Mouse (Mus musculus) left cerebral cortex, postnatal 4 days (tissue): ENCODE data around the gene Ntng2. TPM values are rescaled to one million over a fixed set of nuclear protein-coding genes. Genes with fewer than 3 reads are reported as not detected.

Source experiments
- DNase-seq: peaks from one replicate; pipeline ENCODE4 v3.0.0-alpha.2; 2022
- intact Hi-C: fragments of 180-260 bp; cut with DNase I; formaldehyde crosslinking; loops from one replicate; pipeline ENCODE4 v1.15.1; 2025
- total RNA-seq, 2 experiments: library from RNA; stranded (reverse); gene quantifications; 2 replicates each; pipeline ENCODE4 v1.2.3; 2021

Gene Ntng2
- total RNA-seq, result 100 to 1,000 TPM; 140 to 149 TPM

DNA sequence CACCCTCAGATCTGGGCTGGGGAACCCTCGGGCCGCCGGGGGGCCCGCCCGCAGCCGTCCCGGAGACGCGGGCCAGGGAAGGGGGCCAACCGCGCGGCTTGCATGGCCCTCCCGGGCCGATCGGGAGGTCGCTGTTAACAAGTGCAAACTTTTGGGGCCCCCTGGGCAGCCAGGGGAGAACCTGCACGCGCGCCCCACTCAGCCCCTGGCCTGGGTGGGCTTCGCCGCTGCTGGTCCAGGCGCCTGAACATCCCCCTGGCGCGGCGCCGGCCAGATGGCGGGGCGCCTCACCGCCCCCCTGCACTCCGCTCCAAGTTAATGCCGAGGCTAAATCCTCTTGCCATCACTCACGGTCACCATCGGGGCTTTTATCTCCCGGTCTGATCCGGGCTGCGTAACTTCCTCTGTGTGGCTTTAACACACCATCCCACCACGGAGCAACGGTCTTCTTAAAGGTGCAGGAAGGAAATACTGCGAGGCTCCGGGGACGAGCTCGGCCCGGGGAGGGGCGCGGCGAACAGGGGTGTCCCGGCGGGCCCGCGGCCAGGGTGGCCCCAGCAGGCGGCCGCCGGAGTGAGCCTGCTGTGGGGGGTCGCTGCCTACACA is at the start of gene Ntng2:
Gene Ntng2 (minus strand): TSS at position 407 of the 606 bp plus-strand sequence.
- intact Hi-C loops, result no loop called here
- DNase-seq, result peak; percentile 38

DNA sequence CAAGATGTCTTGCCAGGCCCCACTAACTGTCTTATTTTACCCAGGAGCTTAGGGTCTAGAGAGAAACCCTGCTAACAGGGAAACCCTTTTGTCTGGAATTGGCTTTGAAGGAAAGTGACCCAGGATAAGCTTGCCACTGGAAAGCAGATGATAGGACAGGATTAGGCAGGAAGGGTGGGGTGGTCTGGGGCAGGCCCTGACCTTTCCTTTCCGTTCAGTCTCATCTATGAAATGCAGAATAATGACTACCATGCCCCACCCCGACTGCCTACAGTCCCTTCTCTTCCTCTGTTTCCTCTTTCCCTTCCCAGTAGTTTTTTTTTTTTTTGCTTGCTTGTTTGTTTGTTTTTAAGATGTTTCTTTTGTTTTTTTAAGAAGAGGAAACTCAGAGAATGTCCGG is 42.8 kb upstream of the Ntng2 start:
- intact Hi-C loops, result no loop called here
- no peak for DNase-seq

DNA sequence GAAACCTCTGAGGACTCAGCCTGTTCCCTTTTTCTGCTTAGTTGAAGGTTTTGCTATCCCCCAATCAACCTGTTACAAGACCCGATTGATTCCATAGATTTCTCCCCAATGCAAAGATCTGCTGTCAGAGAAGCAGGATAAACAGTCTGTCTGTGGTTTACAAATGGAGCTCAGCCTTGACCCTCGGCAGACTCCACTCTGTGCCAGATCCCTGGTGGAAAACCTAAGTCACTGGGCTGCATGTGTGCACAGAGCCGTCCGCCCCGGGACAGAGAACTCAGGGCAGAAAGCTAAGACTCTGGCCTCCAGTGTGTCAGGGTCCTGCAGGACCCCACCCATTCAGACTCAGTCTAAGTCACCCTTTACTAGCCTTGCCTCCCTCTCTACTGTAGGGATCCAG is 34.8 kb upstream of the Ntng2 start:
- intact Hi-C loops, result no loop called here
- no peak for DNase-seq

DNA sequence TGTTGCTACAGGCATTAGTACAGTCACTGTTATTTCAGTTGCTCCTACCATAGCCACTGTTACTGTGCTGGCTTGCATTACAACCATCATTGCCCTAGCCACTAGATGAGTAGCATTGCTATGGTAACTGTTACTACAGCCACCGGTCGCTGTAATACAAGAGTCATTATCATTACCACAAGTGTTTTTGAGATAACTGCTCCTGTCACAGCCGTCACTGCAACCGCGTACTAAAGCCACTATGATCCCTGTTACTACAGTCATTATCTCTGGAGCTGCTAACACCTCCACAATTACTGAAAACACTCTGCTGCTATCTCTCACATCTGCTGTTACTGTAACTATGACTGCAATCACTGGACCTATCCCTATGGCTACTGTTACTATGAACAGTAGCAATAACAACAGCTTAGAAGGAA is 24.9 kb upstream of the Ntng2 start:
- intact Hi-C loops, result no loop called here
- no peak for DNase-seq

DNA sequence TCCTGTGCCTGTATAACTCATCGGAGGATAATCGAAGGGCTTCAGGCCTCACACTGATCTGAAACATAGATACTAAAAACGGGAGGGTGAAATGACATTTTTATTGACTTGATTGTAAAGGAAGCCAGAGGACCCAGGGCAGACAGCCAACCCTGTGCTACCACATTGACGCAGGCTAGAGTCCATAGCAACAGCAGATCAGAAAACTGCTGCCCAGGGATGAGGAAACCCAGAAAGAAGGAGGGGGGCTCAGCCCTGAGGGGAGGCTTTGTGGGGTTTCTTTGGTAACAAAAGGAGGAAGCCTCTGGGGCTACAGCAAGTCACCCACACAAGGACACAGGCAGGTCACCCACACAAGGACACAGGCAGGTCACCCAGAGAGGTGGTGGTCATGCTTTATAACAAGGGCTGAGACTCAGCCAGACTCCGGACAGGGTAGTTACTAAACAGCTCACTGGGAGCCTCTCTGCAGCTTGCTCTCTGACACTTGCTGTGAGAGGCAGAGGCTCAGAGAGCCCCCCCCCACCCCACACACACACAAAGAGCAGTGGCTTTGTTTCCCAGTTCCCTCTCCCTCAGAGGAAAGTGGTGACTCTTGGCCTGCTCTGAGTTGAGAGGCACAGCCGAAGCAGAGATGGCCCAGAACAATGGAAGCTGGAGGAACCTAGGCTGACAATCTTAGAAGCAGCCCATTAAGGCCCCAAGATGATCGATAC is 19.2 kb upstream of the Ntng2 start:
- intact Hi-C loops, result no loop called here
- DNase-seq, result peak; percentile 67

DNA sequence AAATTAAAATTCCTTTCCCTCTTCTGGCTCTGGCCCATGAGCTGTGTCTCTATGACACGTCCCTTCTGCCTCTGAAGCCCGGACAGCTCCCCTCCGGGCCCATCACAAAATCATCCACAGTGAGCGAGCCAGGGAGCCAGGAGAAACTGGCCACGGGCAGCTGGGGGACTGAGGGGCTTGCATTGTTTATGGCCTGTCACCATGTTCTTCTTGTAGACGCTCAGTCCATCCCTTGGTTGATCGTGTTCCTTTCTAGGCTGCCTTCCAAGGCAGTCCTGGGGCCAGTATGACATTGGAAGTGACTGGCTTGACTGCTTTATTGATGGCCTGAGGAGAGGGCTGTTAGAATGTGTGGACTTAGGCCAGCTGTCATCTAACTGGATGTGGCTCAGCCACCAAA is 18.3 kb upstream of the Ntng2 start:
- DNase-seq, result peak; percentile 33

DNA sequence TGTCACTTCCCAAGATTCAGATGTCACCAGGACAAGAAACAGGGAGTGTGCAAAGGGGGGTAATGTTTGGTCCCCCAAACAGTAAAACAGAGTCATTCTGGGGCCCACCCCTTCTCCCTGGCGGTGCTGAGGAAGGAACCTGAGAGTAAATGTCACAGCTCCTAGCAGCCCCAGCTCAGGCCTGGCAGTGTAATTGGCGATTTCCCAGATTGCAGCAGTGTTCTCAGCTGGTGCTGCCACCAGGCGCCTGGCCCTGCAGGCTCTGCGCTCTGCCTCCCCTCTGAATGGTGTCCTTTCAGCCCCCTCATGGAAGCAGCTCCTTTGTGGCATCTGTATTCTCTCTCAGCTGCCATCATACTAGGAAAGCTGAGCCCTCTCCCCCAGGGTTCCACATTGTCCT is 14.0 kb upstream of the Ntng2 start:
- DNase-seq, result peak; percentile 63
- intact Hi-C loops, result no loop called here

More for the DNA sequence above, 18.3 kb upstream of the Ntng2 start:
- intact Hi-C loops, result no loop called here

DNA sequence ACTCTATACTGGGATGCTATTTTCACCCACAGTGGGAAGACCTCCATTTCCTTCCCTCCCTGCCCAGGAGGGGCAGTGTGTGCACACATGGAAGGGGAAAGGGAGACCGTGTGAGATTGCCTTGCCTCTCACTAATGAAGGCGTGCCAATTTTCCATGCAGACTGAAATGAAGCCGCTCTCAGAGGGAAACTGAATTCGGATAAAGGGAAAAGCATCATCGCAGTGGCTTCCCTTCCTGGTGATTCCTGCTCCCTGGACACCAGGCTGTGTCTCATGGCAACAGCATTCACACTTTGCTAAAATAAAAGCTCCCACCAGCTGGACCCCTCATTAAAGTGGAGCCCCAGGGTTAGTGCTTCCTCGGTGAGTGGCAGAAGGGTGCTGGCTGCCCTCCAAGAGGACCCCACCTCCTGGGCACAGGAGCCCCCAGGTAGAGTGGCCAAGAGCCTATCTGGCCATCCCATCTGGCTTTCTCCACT is 9.7 kb upstream of the Ntng2 start:
- intact Hi-C loops, result no loop called here
- DNase-seq, result peak; percentile 50

DNA sequence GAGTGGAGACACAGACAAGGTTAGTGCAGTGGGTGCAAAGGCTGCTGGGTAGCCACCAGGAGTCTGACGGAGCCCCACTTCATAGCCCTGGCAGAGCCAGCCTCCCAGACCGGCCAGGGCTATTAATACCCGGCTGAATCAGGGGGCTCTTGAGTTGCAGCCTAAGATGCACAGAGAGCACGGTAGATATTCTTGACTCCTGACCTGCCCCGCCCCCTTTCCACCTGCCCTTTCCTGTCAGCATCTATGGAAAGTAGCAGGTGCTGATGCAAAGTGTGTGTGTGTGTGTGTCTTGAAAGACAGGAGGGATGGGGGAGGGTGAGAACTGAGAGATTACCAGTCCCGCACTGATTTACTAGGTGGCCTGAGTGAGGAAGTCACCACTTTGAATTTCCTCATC is 8.3 kb upstream of the Ntng2 start:
- no peak for DNase-seq
- intact Hi-C loops, result no loop called here

DNA sequence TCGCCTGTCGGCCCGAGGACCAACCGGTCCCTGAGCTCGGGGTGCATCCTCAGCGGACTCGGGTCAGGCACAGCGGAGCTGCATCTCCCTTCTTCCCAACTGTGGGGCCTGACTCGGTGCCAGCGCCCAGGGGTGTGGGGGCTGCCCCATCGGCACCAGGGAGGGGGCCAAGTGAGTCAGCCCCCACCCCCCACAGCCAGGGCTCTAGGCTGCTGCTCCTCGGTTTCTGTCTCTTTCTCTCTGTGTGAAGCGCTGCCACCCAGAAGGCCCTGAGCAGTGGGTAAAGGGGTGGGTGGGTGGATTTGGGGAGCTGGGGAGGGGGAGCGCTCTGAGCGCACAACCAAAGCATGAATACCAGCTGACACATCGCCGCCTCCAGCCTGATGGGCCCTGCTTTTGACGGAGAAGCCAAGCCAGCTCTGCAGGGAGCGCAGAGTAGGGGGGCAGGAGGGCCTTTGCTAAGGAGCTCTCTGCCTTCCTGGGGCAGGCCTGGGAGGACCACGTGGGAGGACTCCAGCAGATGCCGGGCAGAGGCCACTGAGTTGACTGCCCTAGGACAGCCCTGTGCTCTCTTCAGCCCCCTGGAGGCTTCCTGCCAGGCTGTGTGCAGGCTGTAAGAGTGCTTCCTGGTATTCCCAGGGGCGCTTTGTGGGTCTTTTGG is 530 bp upstream of the Ntng2 start:
- intact Hi-C loops, result no loop called here
- peak; percentile 50 for DNase-seq

DNA sequence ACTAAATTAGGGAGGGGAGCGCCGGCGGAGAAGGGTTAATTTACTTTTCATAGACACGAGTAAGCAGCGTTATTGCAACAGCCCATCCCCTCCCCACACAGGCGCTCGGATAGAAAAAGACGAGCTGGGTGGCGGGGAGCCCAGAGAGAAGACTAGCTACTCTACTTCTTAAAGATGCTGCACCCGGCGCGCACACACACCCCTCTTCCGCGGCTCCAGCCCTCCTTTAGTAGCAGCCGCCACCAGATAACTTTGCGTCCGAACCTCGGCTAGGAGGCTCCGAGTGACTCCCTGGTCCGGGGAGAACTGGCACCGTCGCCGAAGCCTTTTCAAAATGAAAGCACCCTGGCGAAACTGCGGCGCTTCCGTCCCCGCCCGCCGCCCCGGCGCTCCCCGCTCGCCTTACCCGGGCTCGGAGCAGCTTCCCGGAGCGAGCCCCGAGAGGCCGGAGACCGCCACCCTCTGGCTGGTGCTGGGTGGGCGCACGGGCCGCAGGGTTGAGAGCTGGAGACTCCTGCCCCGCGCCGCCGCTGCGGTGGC is 676 bp downstream of the Ntng2 start:
- intact Hi-C loops, result no loop called here

DNA sequence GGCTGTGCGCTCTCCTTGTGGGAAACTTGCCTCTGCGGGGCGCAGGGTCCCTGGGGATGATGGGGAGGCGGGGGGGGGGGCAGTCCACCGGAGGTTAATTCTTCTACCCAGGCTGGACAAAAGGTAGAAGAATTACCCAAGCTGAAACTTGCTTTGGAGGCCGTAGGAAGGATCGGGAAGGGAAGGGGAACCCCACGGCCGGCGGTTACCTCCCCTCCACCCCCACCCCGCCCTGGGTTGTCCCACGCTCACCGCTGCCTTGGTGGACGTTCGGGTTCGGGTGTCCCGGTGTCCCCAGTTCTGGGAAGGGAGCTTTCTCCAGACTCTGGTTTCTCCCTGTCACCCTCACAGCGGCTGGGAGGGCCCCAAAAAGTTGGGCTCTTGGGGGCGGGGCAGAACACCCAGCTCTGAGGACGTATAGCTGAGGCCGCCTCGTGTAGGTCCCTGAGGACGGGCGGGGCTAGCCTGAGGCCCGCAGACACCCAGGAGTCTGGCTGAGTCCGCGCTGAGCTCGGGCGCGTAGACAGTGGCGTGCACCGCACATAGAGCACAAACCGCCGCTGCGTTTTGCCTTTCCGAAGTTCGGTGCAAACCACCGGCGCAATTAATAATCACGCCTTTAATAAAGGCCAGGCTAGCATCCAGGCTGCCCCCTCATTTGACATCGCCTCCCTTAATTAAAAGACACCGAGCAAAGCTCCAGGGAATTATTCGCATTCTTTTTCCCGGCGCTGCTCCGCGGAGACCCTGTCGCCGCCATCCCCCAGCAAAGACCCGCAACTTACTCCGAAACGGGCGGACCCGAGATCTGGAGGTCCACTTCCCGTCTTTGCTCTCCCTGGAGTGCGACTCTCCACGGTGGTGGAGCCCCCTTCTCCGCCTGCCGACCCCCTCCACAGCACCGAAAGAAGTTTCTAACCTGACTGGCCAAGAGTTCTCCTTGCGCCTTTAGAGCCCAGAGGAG is 1.4 kb downstream of the Ntng2 start:
- no peak for DNase-seq
- intact Hi-C loops, result no loop called here

More for the DNA sequence above, 676 bp downstream of the Ntng2 start:
- DNase-seq, result peak; percentile 38

DNA sequence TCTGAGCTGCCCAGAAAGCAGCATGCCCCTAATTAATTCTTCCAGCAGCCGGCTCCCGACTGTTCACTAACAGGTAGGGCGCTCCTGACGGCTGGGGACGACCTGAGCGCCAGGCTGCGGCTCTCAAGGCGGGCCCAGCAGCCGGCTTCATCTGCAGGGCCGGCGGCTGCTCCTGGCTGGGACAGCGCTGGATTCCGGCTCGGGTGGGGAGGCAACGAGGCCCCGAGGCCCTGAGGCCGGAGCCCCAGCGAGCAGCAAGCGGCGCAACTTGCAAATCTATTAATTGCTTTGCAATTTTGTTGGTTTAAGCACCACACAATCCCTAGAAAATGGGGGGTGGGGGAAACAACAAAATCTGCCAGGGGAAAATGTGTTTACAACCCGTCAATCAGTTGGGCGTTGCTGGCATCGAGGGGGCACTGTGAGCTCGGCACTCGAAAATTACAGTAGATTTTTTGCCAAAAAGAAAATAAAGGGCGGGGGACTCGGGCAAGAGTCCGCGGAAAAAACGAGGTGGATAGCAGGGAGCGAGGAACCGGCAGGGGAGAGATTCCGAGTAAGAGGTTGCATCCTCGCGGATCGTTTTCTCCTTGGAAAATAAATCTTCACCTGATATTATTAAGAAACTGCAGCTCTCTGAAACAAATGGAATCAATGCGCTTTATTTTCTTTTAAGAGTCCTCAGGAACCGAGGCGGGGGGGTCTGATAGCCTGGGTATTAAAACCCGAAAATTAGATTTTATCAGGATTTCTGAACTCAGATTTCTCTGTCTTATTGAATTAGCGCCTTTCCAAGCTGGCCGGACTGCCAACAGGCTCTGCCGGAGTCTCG is 2.3 kb downstream of the Ntng2 start:
- intact Hi-C loops, result no loop called here
- peak; percentile 36 for DNase-seq

DNA sequence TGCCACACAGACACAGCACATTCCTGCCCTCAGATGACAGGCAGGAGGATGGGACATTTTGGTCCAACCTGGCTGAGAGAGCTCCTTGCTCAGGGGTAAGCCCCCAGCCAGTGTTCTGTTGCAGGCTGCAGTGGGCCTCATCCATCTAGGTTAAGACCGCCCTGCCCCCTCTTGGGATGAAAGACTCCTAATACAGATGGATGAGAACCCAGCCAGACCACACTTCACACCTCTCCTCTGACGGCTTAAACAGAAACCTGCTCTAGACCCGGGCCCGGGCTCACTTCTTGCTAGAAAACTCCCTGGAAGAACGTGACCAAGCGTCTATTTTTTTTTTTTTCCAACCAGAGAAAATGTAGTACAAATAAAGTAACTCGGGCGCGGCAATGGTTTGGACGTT is 3.0 kb downstream of the Ntng2 start:
- DNase-seq, result no peak
- intact Hi-C loops, result no loop called here

DNA sequence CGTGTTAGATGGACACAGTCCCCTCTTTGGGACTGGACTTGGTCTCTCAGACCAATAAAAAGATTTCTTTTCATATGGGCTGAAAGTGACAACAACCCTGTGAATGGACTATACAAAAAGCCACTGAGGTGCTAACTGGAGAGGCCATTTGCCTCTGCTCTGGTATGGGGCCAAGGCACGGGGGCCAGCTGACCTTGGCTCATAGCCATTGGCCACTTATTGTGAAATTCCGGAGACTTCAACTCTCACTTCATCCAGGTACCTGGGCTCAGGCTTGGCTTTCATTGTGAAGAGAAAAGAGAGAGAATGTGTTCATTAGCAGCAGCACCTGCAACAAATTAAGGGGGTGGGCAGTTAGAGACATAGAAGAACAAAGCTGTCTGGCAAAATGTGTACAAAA is 4.3 kb downstream of the Ntng2 start:
- intact Hi-C loops, result no loop called here
- DNase-seq, result no peak

DNA sequence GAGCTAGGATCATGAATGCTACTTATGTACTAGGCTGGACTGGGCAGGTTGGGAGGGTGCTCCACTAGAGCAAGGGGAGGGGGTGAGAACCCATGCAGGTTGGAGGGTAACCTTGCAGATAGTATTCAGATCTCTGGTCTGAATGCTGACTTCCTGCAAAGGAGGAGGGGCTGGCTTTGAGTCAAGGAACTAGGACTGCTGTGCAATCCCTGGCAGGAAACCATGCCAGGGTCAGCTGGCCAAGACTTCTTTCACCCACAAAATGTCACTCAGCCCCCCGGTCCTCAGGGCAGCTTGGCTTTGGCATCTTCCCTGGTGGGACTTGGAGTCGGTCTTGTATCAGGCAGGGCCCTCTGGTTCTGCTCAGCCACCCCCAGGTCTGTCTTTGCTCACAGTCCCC is 5.4 kb downstream of the Ntng2 start:
- DNase-seq, result peak; percentile 34
- intact Hi-C loops, result no loop called here

DNA sequence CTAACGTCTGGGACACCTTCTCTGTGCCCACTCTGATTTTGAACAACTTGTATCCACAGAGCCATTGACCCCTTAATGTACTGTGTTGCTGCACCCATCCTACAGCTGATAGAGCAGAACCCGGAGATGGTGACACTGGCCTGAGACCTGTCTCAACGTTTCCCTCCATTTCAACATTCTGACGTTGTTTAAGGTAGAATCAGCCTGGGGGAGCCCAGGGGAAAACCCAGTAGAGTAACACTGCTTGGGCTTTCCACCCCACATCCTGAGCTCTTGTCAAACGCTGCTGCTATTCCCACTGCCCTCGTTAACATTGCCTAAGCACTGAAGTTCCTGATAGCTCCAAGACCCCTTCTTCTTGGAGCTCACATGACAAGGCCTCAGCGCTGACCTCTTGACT is 5.9 kb downstream of the Ntng2 start:
- intact Hi-C loops, result no loop called here

DNA sequence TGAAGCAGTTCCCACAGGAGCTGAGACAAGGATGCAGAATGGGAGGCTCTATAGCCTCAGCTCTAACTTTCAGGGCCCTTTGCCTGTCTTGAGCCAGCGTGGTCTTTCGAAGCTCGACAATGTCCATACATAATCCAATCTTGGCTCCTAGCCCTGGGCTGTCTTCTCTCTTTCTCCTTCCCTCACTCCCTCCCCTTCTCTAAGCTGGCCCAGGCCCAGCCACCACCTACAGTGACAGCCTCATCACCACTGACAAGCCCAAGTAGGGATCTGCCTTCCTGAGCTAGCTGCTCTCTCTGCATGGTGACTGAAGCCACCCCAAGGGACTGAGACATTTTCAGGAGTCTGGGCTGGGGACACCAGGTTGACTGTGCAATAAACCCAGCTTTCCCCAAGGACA is 6.5 kb downstream of the Ntng2 start:
- intact Hi-C loops, result no loop called here

More for the DNA sequence above, 5.9 kb downstream of the Ntng2 start:
- DNase-seq, result no peak

DNA sequence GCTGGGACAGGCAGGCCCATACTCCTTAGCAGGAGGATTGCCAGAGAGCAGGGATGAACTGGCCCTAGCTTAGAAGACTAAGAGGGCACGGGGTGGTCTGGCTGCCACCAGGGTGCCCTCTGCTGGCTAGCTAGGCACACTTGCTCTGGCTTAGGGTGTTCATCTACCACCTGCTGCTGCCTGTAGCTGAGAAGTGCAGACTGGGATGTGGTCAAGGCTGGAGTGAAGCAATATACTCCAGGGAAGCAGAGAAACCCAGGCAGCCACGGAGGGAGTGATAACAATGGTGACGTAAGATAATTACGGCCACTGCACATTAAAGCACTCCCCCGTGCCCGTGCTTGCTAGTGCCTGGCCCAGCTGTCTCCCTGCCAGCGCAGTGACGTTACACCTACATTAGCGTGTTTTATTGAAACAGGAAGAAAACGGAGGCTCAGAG is 7.4 kb downstream of the Ntng2 start:
- intact Hi-C loops, result no loop called here

More for the DNA sequence above, 6.5 kb downstream of the Ntng2 start:
- DNase-seq, result peak; percentile 77

More for the DNA sequence above, 7.4 kb downstream of the Ntng2 start:
- DNase-seq, result peak; percentile 50
